Mouse (Mus musculus): Measurements from ENCODE around the gene Sh3bp5. TPM values are rescaled to one million over a fixed set of nuclear protein-coding genes. Genes with fewer than 3 reads are reported as not detected.

Sh3bp5 gene
- polyA plus RNA-seq, 1 experiment: 8.7 TPM

GRCm38 (mm10) chr14:31385406-31385805 is 50.5 kb downstream of the Sh3bp5 start:
- Histone ChIP-seq H3K4me3 (ENCODE audit: insufficient read depth, poor library complexity, severe bottlenecking) (no peak overlapping the region), H3K27me3 (ENCODE audit: control insufficient read depth, insufficient read depth, insufficient read length) (no peaks in the 10 kb centered on the region), H3K79me2 (ENCODE audit: control insufficient read depth, insufficient read depth) (no peaks in the 10 kb centered on the region)

GRCm38 (mm10) chr14:31384366-31385323 is 51.2 kb downstream of the Sh3bp5 start:
- Histone ChIP-seq H3K79me2 (ENCODE audit: control insufficient read depth, insufficient read depth) (no peaks in the 10 kb centered on the region), H3K27me3 (ENCODE audit: control insufficient read depth, insufficient read depth, insufficient read length) (no peaks in the 10 kb centered on the region), H3K4me3 (ENCODE audit: insufficient read depth, poor library complexity, severe bottlenecking) (no peak overlapping the region), H3K36me3 (ENCODE audit: control insufficient read depth, insufficient read depth) (no peaks in the 10 kb centered on the region), H3K79me3 (ENCODE audit: low read depth) (no peaks in the 10 kb centered on the region), H3ac (ENCODE audit: control insufficient read depth, insufficient read length, low read depth) (no peak overlapping the region)
- no peak for TF ChIP-seq MAX (IDR thresholded peaks at IDR 0.05)
- no peak for TF ChIP-seq MYOG (IDR thresholded peaks at IDR 0.05; ENCODE audit: control insufficient read depth, extremely low read depth, insufficient read length)
- no peak for TF ChIP-seq CEBPB (IDR thresholded peaks at IDR 0.05; ENCODE audit: low read depth)
- TF ChIP-seq MYOD1 (IDR thresholded peaks at IDR 0.05; ENCODE audit: control insufficient read depth, insufficient read length, low read depth): no peak
- no peak for TF ChIP-seq CTCF (IDR thresholded peaks at IDR 0.05; ENCODE audit: control insufficient read depth, insufficient read depth, insufficient read length)
- no peak for TF ChIP-seq USF1 (IDR thresholded peaks at IDR 0.05; ENCODE audit: low read depth)
- TF ChIP-seq FOSL1 (IDR thresholded peaks at IDR 0.05; ENCODE audit: insufficient read depth, low read length, poor library complexity, severe bottlenecking): no peak

More at GRCm38 (mm10) chr14:31385406-31385805, 50.5 kb downstream of the Sh3bp5 start:
- no peaks in the 10 kb centered on the region for H3K79me3 ChIP-seq (ENCODE audit: low read depth)
- no peaks in the 10 kb centered on the region for H3K36me3 ChIP-seq (ENCODE audit: control insufficient read depth, insufficient read depth)
- H3ac ChIP-seq (ENCODE audit: control insufficient read depth, insufficient read length, low read depth): no peak overlapping the region
- TF ChIP-seq MYOG (IDR thresholded peaks at IDR 0.05; ENCODE audit: control insufficient read depth, extremely low read depth, insufficient read length) (no peak), USF1 (IDR thresholded peaks at IDR 0.05; ENCODE audit: low read depth) (no peak), MAX (IDR thresholded peaks at IDR 0.05) (no peak), CTCF (IDR thresholded peaks at IDR 0.05; ENCODE audit: control insufficient read depth, insufficient read depth, insufficient read length) (no peak), MYOD1 (IDR thresholded peaks at IDR 0.05; ENCODE audit: control insufficient read depth, insufficient read length, low read depth) (no peak), FOSL1 (IDR thresholded peaks at IDR 0.05; ENCODE audit: insufficient read depth, low read length, poor library complexity, severe bottlenecking) (no peak), CEBPB (IDR thresholded peaks at IDR 0.05; ENCODE audit: low read depth) (no peak)

- no peaks in the 10 kb centered on the region for H3K79me2 ChIP-seq (ENCODE audit: control insufficient read depth, insufficient read depth)
- H3ac ChIP-seq (ENCODE audit: control insufficient read depth, insufficient read length, low read depth): no peak overlapping the region
- H3K4me3 ChIP-seq (ENCODE audit: insufficient read depth, poor library complexity, severe bottlenecking): no peak overlapping the region
- TF ChIP-seq USF1 (IDR thresholded peaks at IDR 0.05; ENCODE audit: low read depth) (no peak), MYOG (IDR thresholded peaks at IDR 0.05; ENCODE audit: control insufficient read depth, extremely low read depth, insufficient read length) (no peak), CTCF (IDR thresholded peaks at IDR 0.05; ENCODE audit: control insufficient read depth, insufficient read depth, insufficient read length) (no peak), MAX (IDR thresholded peaks at IDR 0.05) (no peak), MYOD1 (IDR thresholded peaks at IDR 0.05; ENCODE audit: control insufficient read depth, insufficient read length, low read depth) (no peak), CEBPB (IDR thresholded peaks at IDR 0.05; ENCODE audit: low read depth) (no peak), FOSL1 (IDR thresholded peaks at IDR 0.05; ENCODE audit: insufficient read depth, low read length, poor library complexity, severe bottlenecking) (no peak)
- no peaks in the 10 kb centered on the region for H3K27me3 ChIP-seq (ENCODE audit: control insufficient read depth, insufficient read depth, insufficient read length)
- H3K36me3 ChIP-seq (ENCODE audit: control insufficient read depth, insufficient read depth): peaks cover 4% of the 10 kb centered on the region
- H3K79me3 ChIP-seq (ENCODE audit: low read depth): no peaks in the 10 kb centered on the region
Observed at GRCm38 (mm10) chr14:31383470-31384050, 52.3 kb downstream of the Sh3bp5 start.

- no peak overlapping the region for H3K4me3 ChIP-seq (ENCODE audit: insufficient read depth, poor library complexity, severe bottlenecking)
- TF ChIP-seq USF1 (IDR thresholded peaks at IDR 0.05; ENCODE audit: low read depth) (no peak), MYOD1 (IDR thresholded peaks at IDR 0.05; ENCODE audit: control insufficient read depth, insufficient read length, low read depth) (no peak), MYOG (IDR thresholded peaks at IDR 0.05; ENCODE audit: control insufficient read depth, extremely low read depth, insufficient read length) (no peak), CTCF (IDR thresholded peaks at IDR 0.05; ENCODE audit: control insufficient read depth, insufficient read depth, insufficient read length) (no peak), FOSL1 (IDR thresholded peaks at IDR 0.05; ENCODE audit: insufficient read depth, low read length, poor library complexity, severe bottlenecking) (no peak), MAX (IDR thresholded peaks at IDR 0.05) (no peak), CEBPB (IDR thresholded peaks at IDR 0.05; ENCODE audit: low read depth) (no peak)
- peaks cover 11% of the 10 kb centered on the region for H3K36me3 ChIP-seq (ENCODE audit: control insufficient read depth, insufficient read depth)
- H3K79me3 ChIP-seq (ENCODE audit: low read depth): no peaks in the 10 kb centered on the region
- H3K79me2 ChIP-seq (ENCODE audit: control insufficient read depth, insufficient read depth): no peaks in the 10 kb centered on the region
- H3K27me3 ChIP-seq (ENCODE audit: control insufficient read depth, insufficient read depth, insufficient read length): no peaks in the 10 kb centered on the region
- no peak overlapping the region for H3ac ChIP-seq (ENCODE audit: control insufficient read depth, insufficient read length, low read depth)
Observed at GRCm38 (mm10) chr14:31382276-31382675, 53.6 kb downstream of the Sh3bp5 start.

- Histone ChIP-seq H3K36me3 (ENCODE audit: control insufficient read depth, insufficient read depth) (peaks cover 55% of the 10 kb centered on the region), H3ac (ENCODE audit: control insufficient read depth, insufficient read length, low read depth) (no peak overlapping the region), H3K79me2 (ENCODE audit: control insufficient read depth, insufficient read depth) (no peaks in the 10 kb centered on the region), H3K4me3 (ENCODE audit: insufficient read depth, poor library complexity, severe bottlenecking) (no peak overlapping the region), H3K79me3 (ENCODE audit: low read depth) (no peaks in the 10 kb centered on the region), H3K27me3 (ENCODE audit: control insufficient read depth, insufficient read depth, insufficient read length) (no peaks in the 10 kb centered on the region)
- TF ChIP-seq CEBPB (IDR thresholded peaks at IDR 0.05; ENCODE audit: low read depth) (no peak), FOSL1 (IDR thresholded peaks at IDR 0.05; ENCODE audit: insufficient read depth, low read length, poor library complexity, severe bottlenecking) (no peak), MAX (IDR thresholded peaks at IDR 0.05) (no peak), MYOD1 (IDR thresholded peaks at IDR 0.05; ENCODE audit: control insufficient read depth, insufficient read length, low read depth) (no peak), USF1 (IDR thresholded peaks at IDR 0.05; ENCODE audit: low read depth) (no peak), CTCF (IDR thresholded peaks at IDR 0.05; ENCODE audit: control insufficient read depth, insufficient read depth, insufficient read length) (no peak), MYOG (IDR thresholded peaks at IDR 0.05; ENCODE audit: control insufficient read depth, extremely low read depth, insufficient read length) (no peak)
Observed at GRCm38 (mm10) chr14:31376331-31376730, 59.5 kb downstream of the Sh3bp5 start.
